Mouse (Mus musculus) adrenal gland, adult 2 months (tissue): Measurements from ENCODE around the gene Gm20388. TPM values are rescaled to one million over a fixed set of nuclear protein-coding genes. Genes with fewer than 3 reads are reported as not detected.

Experiments used
- DNase-seq: peaks from one replicate; pipeline ENCODE4 v3.0.0; 2021
- polyA plus RNA-seq: library from polyadenylated mRNA; depleted of rRNA; stranded (reverse); fragments of >200 nt; gene quantifications from 2 replicates; pipeline ENCODE4 v1.2.3, GENCODE M21; 2012
- total RNA-seq, 2 experiments: library from RNA; stranded (reverse); gene quantifications; 2 replicates each; pipeline ENCODE4 v1.2.3; 2021

Gene Gm20388
- total and polyA plus RNA-seq, 3 experiments = 5.9 to 50.1 (median 9.9) TPM

GRCm38 (mm10) chr8:120599504-120599903, 688.9 kb downstream of the Gm20388 start:
- peak; percentile 77 for DNase-seq

GRCm38 (mm10) chr8:120602672-120603071, 692.0 kb downstream of the Gm20388 start:
- no peak for DNase-seq

- no peak for DNase-seq
Measured at GRCm38 (mm10) chr8:120607460-120607859, 696.8 kb downstream of the Gm20388 start.

- DNase-seq = peak; percentile 66
Measured at GRCm38 (mm10) chr8:120607885-120608284, 697.2 kb downstream of the Gm20388 start.

GRCm38 (mm10) chr8:120610824-120611223, 700.2 kb downstream of the Gm20388 start:
- peak; percentile 48 for DNase-seq

- DNase-seq = no peak
Measured at GRCm38 (mm10) chr8:120614491-120614890, 703.9 kb downstream of the Gm20388 start.

- no peak for DNase-seq
Measured at GRCm38 (mm10) chr8:120616663-120617626, 706.3 kb downstream of the Gm20388 start.

GRCm38 (mm10) chr8:120618110-120618509, 707.5 kb downstream of the Gm20388 start:
- peak; percentile 61 for DNase-seq

GRCm38 (mm10) chr8:120619235-120620180, 708.9 kb downstream of the Gm20388 start:
- DNase-seq = peak; percentile 54

GRCm38 (mm10) chr8:120620441-120620840, 709.8 kb downstream of the Gm20388 start:
- no peak for DNase-seq

GRCm38 (mm10) chr8:120622161-120622560, 711.5 kb downstream of the Gm20388 start:
- DNase-seq = no peak

- no peak for DNase-seq
Measured at GRCm38 (mm10) chr8:120623608-120624007, 713.0 kb downstream of the Gm20388 start.

- DNase-seq = no peak
Measured at GRCm38 (mm10) chr8:120626461-120626860, 715.8 kb downstream of the Gm20388 start.

- no peak for DNase-seq
Measured at GRCm38 (mm10) chr8:120627298-120627697, 716.7 kb downstream of the Gm20388 start.

GRCm38 (mm10) chr8:120630031-120630430, 719.4 kb downstream of the Gm20388 start:
- DNase-seq = no peak

GRCm38 (mm10) chr8:120630848-120631247, 720.2 kb downstream of the Gm20388 start:
- DNase-seq = no peak

GRCm38 (mm10) chr8:120631441-120632375, 721.1 kb downstream of the Gm20388 start:
- no peak for DNase-seq

- no peak for DNase-seq
Measured at GRCm38 (mm10) chr8:120632969-120633664, 722.5 kb downstream of the Gm20388 start.

- DNase-seq = peak; percentile 46
Measured at GRCm38 (mm10) chr8:120633665-120634271, 723.1 kb downstream of the Gm20388 start.

GRCm38 (mm10) chr8:120634329-120634839, 723.7 kb downstream of the Gm20388 start:
- DNase-seq = peak; percentile 92
